Mouse (Mus musculus) brain, embryonic 14.5 days (tissue): ENCODE measurements around the gene Vps13d.

Source experiments
- CTCF ChIP-seq: fragments of 200-500 bp; IDR thresholded peaks from 2 replicates; pipeline ENCODE4 v1.5.1; 2012; ENCODE audit warnings: inconsistent platforms, mild to moderate bottlenecking, moderate library complexity, borderline replicate concordance; ENCODE audit not compliant: insufficient read depth, insufficient read length; ENCODE audit errors: extremely low read depth
- POLR2A ChIP-seq: fragments of 200-500 bp; IDR thresholded peaks from 2 replicates; pipeline ENCODE4 v1.6.1; 2012; ENCODE audit warnings: mild to moderate bottlenecking, inconsistent platforms, borderline replicate concordance; ENCODE audit not compliant: poor library complexity, insufficient read depth, insufficient read length, severe bottlenecking; ENCODE audit errors: extremely low read depth

DNA sequence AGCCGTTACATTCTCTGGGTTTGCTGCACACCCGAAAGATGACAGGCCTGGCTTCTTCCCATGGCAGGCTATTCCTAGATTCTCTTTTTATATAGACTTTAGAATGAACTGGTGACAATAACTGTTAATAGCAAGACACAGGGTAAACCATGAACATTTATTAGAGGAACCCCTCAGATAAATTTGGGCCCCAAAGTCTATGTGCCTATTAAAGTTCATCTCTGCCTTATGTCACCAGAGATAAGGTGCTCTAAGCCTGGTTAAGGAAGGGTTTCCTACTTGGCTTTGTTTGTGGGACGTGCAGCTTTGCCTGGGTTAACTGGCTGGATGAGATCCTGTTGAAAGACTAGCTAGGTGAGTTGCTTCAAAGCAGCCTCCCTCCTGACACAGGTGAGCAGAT lies 159.4 kb downstream of the Vps13d start:
- TF ChIP-seq CTCF, result no peak
- no peak for TF ChIP-seq POLR2A
